Comparison of ENCODE assay signal across 35 mouse cellular contexts in the genomic region with DNA sequence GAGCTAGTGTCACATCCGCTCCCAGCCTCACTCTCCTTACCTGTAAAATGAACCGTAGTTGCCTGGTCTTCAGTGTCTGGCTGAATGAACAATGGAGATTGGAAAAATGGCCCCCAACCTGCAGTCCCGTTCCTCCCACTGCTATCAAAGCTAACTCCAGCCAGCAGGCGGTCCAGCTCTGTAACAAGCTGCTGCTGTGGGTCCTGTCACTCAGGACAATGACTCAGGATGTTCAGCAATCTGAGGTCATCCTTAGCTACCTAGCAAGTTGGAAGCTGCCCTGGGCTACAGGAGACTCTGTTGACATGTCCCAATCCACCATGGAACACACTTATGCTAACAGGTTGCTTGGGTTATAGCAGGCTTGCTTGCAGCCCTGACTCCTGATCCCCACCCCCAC. TPM values are rescaled to one million over a fixed set of nuclear protein-coding genes. Genes with fewer than 3 reads are reported as not detected.
DNase-seq lines count a peak whose midpoint lies in the region; ATAC-seq and TF ChIP-seq lines count a peak whose summit lies in the region.
"Had no signal": no experiment of that assay in that cellular context is flagged by ENCODE, and none has a peak within 500 bp of the region (broad histone marks: within the 10 kb centered on the region; RNA-seq: fewer than 3 reads in every experiment).

No protein-coding gene starts in this region.

- peaks cover 10 to 35% of the 10 kb centered on the region in 2 experiments for H3K4me1 ChIP-seq in ES-E14 (ENCODE audit: control insufficient read depth in 2 of 2, insufficient read depth in 2 of 2, low read length in 2 of 2, poor library complexity in 1 of 2)
- H3K4me1 ChIP-seq: embryonic facial prominence, embryonic 12.5 days; embryonic facial prominence, embryonic 15.5 days; hindbrain, embryonic 12.5 days; hindbrain, embryonic 15.5 days had no signal

- ATAC-seq in frontal cortex, adult (ENCODE audit: low TSS enrichment): no peak
- ATAC-seq: activated CD4-positive, CD25-positive, alpha-beta regulatory T cell, adult 4 months; forebrain, embryonic 14.5 days; forebrain, postnatal 0 days; Patski had no signal

- H3K4me3 ChIP-seq in ES-E14 (ENCODE audit: insufficient read depth in 1 of 2, low read depth in 1 of 2, low read length in 2 of 2, poor library complexity in 1 of 2, severe bottlenecking in 1 of 2): 0 out of 4 replicates have a peak overlapping the region, but pooled peaks of 1 of the 2 experiments have one; percentile 12
- H3K4me3 ChIP-seq: embryonic facial prominence, embryonic 12.5 days; embryonic facial prominence, embryonic 15.5 days; heart, adult 2 months; heart, embryonic 10.5 days; heart, embryonic 13.5 days; hindbrain, embryonic 12.5 days; hindbrain, embryonic 15.5 days had no signal

- in situ Hi-C loops in ES-E14 (cut with MboI; ENCODE audit: low sequenced_read_pairs in 2 of 2, unreplicated experiment in 2 of 2): no loop called here

- H3K9ac ChIP-seq in ES-E14 (ENCODE audit: insufficient read depth, low read depth, low read length, poor library complexity, severe bottlenecking): no peak overlapping the region
- H3K9ac ChIP-seq: embryonic facial prominence, embryonic 12.5 days; embryonic facial prominence, embryonic 15.5 days; forebrain, postnatal 0 days; heart, embryonic 13.5 days; hindbrain, embryonic 12.5 days; hindbrain, embryonic 15.5 days had no signal

- H3K36me3 ChIP-seq in ES-E14 (ENCODE audit: control insufficient read depth, insufficient read depth, low read length, poor library complexity, severe bottlenecking): no peaks in the 10 kb centered on the region
- H3K36me3 ChIP-seq: embryonic facial prominence, embryonic 12.5 days; embryonic facial prominence, embryonic 15.5 days; G1E; heart, embryonic 10.5 days; heart, embryonic 13.5 days; hindbrain, embryonic 12.5 days; hindbrain, embryonic 15.5 days had no signal

- H3K9me3 ChIP-seq in ES-E14 (ENCODE audit: control insufficient read depth, insufficient read depth, low read depth, low read length): no peaks in the 10 kb centered on the region
- H3K9me3 ChIP-seq: embryonic facial prominence, embryonic 12.5 days; embryonic facial prominence, embryonic 15.5 days; G1E; heart, embryonic 10.5 days; heart, embryonic 13.5 days; hindbrain, embryonic 12.5 days; hindbrain, embryonic 15.5 days had no signal

- peak; percentile 18 for DNase-seq in adrenal gland, adult 2 months
- DNase-seq in adrenal gland, postnatal 10 days: no peak
- DNase-seq in 3T3-L1 (ENCODE audit: low read depth, low spot score) (peak; percentile 35), ES-E14 (ENCODE audit: low read depth, low spot score) (no peak)
- DNase-seq in urinary bladder, postnatal 25 days (ENCODE audit: low spot score): no peak
- DNase-seq: adrenal gland, postnatal 14 days; B cell, adult 2 months; cerebellum, adult 11 months; cerebellum, adult 2 months; cerebellum, adult 9-11 months; cerebellum, postnatal 25 days; forebrain, postnatal 0 days; gastrocnemius, postnatal 25 days; heart, adult 2 months; heart, postnatal 14 days; kidney, adult 11 months had no signal

- no peak overlapping the region for H3K27ac ChIP-seq in ES-E14 (ENCODE audit: insufficient read depth, low read depth, low read length, poor library complexity, severe bottlenecking)
- H3K27ac ChIP-seq: embryonic facial prominence, embryonic 12.5 days; embryonic facial prominence, embryonic 15.5 days; heart, adult 2 months; heart, embryonic 13.5 days; hindbrain, embryonic 12.5 days; hindbrain, embryonic 15.5 days had no signal

TF ChIP-seq in ES-E14, 5 proteins besides CTCF, POLR2A, EP300 and RAD21:
- TF ChIP-seq MAFK (IDR thresholded peaks at IDR 0.05; ENCODE audit: insufficient read depth, low read depth, low read length): 0 out of 2 replicates have a peak, but pooled peaks have one; percentile 13
- TF ChIP-seq CHD2 (IDR thresholded peaks at IDR 0.05; ENCODE audit: low read depth, low read length): no peak

RNA-seq across cellular contexts. Expression of gene Fgf15, which starts 23.2 kb away (rescaled TPM):
- under 1 TPM in 1 of 2 experiments, not detected in 1; 0.14 TPM for total RNA-seq in adrenal gland, adult 2 months (2021)
- polyA plus RNA-seq in adrenal gland, adult 2 months (2012; rRNA removed): 0.07 TPM in 1 of 2 replicates, not detected in the other
- not detected for total RNA-seq in adrenal gland, postnatal 10 days (2021)
- 10.8 and 43.2 TPM in 2 replicates for total RNA-seq in ES-E14 (2012; rRNA removed)
- total RNA-seq: adrenal gland, postnatal 14 days; CH12.LX; common myeloid progenitor, adult 5-6 weeks; gastrocnemius, adult 8-10 months; gastrocnemius, postnatal 25 days; heart, adult 2 months; heart, postnatal 14 days; hematopoietic stem cell, adult 5-6 weeks had no signal
- polyA plus RNA-seq: activated CD4-positive, CD25-positive, alpha-beta regulatory T cell, adult 4 months; cerebellum, adult 2 months; heart, adult 2 months; intestine, embryonic 14.5 days had no signal

RNA-seq across cellular contexts. Expression of gene Fgf4, which starts 26.0 kb away (rescaled TPM):
- not detected for total RNA-seq in adrenal gland, adult 2 months (2021)
- not detected in 2 replicates for polyA plus RNA-seq in adrenal gland, adult 2 months (2012; rRNA removed)
- total RNA-seq in adrenal gland, postnatal 10 days (2021): not detected
- 147 and 268 TPM in 2 replicates for total RNA-seq in ES-E14 (2012; rRNA removed)
- total RNA-seq: adrenal gland, postnatal 14 days; adrenal gland, postnatal 4 days; CH12.LX; common myeloid progenitor, adult 5-6 weeks; forebrain, postnatal 0 days; G1E; gastrocnemius, adult 8-10 months; heart, adult 2 months; heart, postnatal 14 days; hematopoietic stem cell, adult 5-6 weeks had no signal
- polyA plus RNA-seq: activated CD4-positive, CD25-positive, alpha-beta regulatory T cell, adult 4 months; cerebellum, adult 2 months; forebrain, embryonic 11.5 days; forebrain, embryonic 14.5 days; forebrain, postnatal 0 days; G1E; gonadal fat pad, adult 2 months; heart, adult 2 months; heart, embryonic 13.5 days; hindbrain, embryonic 15.5 days; intestine, embryonic 14.5 days; Patski had no signal

RNA-seq across cellular contexts. Expression of gene Fgf3, which starts 35.3 kb away (rescaled TPM):
- total RNA-seq in adrenal gland, adult 2 months (2021): under 1 TPM; 0.81 to 0.93 TPM
- 3.5 and 4.9 TPM in 2 replicates for polyA plus RNA-seq in adrenal gland, adult 2 months (2012; rRNA removed)
- total RNA-seq in adrenal gland, postnatal 10 days (2021): under 1 TPM; 0.27 to 0.33 TPM
- total RNA-seq in ES-E14 (2012; rRNA removed): 2.4 and 3.3 TPM in 2 replicates
- total RNA-seq: CH12.LX; gastrocnemius, adult 8-10 months; gastrocnemius, postnatal 25 days; heart, adult 2 months; heart, postnatal 14 days had no signal
- polyA plus RNA-seq: activated CD4-positive, CD25-positive, alpha-beta regulatory T cell, adult 4 months; gonadal fat pad, adult 2 months; heart, adult 2 months; intestine, embryonic 14.5 days; Patski had no signal

RNA-seq across cellular contexts. Expression of gene LTO1, which starts 41.7 kb away (rescaled TPM):
- total RNA-seq in adrenal gland, adult 2 months (2021): 10 to 100 TPM; 20.5 to 27.0 TPM
- polyA plus RNA-seq in adrenal gland, adult 2 months (2012; rRNA removed): 7.8 and 9.5 TPM in 2 replicates
- total RNA-seq in adrenal gland, postnatal 10 days (2021): 10 to 100 TPM; 25.6 to 26.2 TPM
- 23.9 TPM in 2 replicates for total RNA-seq in ES-E14 (2012; rRNA removed)

Comparison
In these comparisons a context has a peak if more than half of its experiments do, and no peak if none do; other contexts are left out.
1. DNase-seq: peak in adrenal gland, adult 2 months (single experiment) and 3T3-L1 (single experiment); none in adrenal gland, postnatal 10 days (single experiment), ES-E14 (single experiment) and urinary bladder, postnatal 25 days (single experiment).
2. RNA of gene Fgf15, which starts 23.2 kb away (total RNA-seq): 10.8 to 43.2 TPM in ES-E14; 0.14 TPM in adrenal gland, adult 2 months and not detected in adrenal gland, postnatal 10 days; every median in the first group is over 10 times any median in the second.
3. RNA of gene Fgf4, which starts 26.0 kb away (total RNA-seq): 147 to 268 TPM in ES-E14; not detected in adrenal gland, adult 2 months and not detected in adrenal gland, postnatal 10 days; every median in the first group is over 100 times any median in the second.